Mouse (Mus musculus) liver, embryonic 16.5 days (tissue): ENCODE data around the gene Hlcs. TPM values are rescaled to one million over a fixed set of nuclear protein-coding genes. Genes with fewer than 3 reads are reported as not detected.

ENCODE experiments used
- ATAC-seq: fragments of 200-750 bp; cut with Nextera tagmentation; 2 replicates; pipeline ENCODE4 v1.8.0; 2017; ENCODE audit warnings: low read depth, mild to moderate bottlenecking, moderate number of reproducible peaks, moderate library complexity
- H3K27ac ChIP-seq: fragments of 300-500 bp; sonication (generic); 2 replicates; pipeline ENCODE4 v1.5.1; 2014; ENCODE audit warnings: mild to moderate bottlenecking, low read length
- H3K27me3 ChIP-seq: fragments of 300-500 bp; sonication (generic); 2 replicates; pipeline ENCODE4 v1.6.1; 2014; ENCODE audit warnings: low read depth, low read length, mixed read lengths; ENCODE audit not compliant: control insufficient read depth, insufficient read depth
- H3K36me3 ChIP-seq: fragments of 300-500 bp; sonication (generic); 2 replicates; pipeline ENCODE4 v1.6.1; 2014; ENCODE audit warnings: mild to moderate bottlenecking; ENCODE audit not compliant: control insufficient read depth, insufficient read depth
- H3K4me1 ChIP-seq: fragments of 300-500 bp; sonication (generic); 2 replicates; pipeline ENCODE4 v1.6.1; 2014; ENCODE audit warnings: low read depth, low read length, mixed read lengths; ENCODE audit not compliant: control insufficient read depth
- H3K4me2 ChIP-seq: fragments of 300-500 bp; sonication (generic); 2 replicates; pipeline ENCODE4 v1.6.1; 2014; ENCODE audit warnings: low read depth, low read length, mixed read lengths
- H3K4me3 ChIP-seq: fragments of 300-500 bp; sonication (generic); 2 replicates; pipeline ENCODE4 v1.5.1; 2014; ENCODE audit warnings: low read depth, mild to moderate bottlenecking, low read length
- H3K9ac ChIP-seq: fragments of 300-500 bp; sonication (generic); 2 replicates; pipeline ENCODE4 v1.6.1; 2014; ENCODE audit warnings: low read depth, low read length
- H3K9me3 ChIP-seq: fragments of 300-500 bp; sonication (generic); replicated peaks from 2 replicates; pipeline ENCODE4 v1.6.1; 2016; ENCODE audit warnings: low read length; ENCODE audit not compliant: control insufficient read depth
- WGBS: fragments of 180-500 bp; shearing (Covaris S2); extraction: QIAGEN DNeasy Blood & Tissue Kit; methylation state at CpG from one replicate; pipeline ENCODE4 v1.1.7; 2014; ENCODE audit not compliant: insufficient replicate concordance; 5-methylcytosine and 5-hydroxymethylcytosine counted together
- polyA plus RNA-seq: library from polyadenylated mRNA; unstranded; fragments of >200 nt; fragmentation: Nextera tagmentation; extraction: Ambion mirVana; gene quantifications from 2 replicates; pipeline ENCODE4 v1.2.1, GENCODE M21; 2015

Gene Hlcs
- polyA plus RNA-seq, 1 experiment from 2014 or later, result 2.2 TPM

DNA sequence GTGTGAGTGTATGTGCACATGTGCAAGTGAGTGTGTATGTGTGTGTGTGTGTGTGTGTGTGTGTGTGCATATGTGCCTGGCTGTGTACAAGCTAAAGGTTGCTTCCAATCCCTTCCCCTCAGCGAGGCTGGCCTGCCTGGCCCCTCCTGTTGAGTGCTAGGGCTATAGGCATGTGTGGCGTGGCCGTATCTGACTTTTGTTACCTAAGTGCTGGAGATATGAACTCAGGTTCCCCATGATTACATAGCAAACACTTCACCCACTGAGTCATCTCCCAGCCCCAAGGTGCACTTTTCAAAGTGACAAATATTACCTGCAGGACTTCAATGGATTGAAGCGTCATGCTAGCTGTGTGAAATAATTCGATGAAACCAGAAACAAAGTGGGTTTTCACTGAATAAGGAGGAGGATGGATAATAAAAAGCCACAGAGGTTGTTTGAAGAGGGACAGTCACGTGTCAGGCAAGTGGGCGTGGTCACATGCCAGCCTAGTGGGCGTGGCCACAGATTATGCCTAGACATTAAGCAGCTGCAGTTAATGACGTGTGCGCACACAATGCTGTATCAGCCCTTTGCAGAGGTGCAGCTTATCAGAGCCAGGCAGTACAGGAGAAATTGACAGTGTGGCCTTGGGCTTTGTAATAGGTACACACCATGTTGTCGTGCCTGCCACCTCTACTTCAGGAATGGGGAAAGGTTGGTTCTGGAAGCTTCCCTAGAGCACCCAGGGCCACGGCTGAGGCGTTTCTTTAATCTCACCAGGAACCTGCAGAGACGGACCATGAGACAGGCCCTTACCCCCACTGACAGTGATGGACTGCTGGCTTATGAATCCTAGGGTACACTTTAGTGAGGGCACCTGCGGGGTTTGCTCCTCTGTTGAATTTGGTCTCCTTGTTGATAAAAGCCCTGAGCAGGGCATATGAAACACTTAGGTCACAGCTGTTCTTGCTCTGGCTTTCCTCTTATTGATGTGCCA lies 163.0 kb downstream of the Hlcs start:
- Histone ChIP-seq H3K4me2 (peak overlapping the region; percentile 25), H3K27me3 (no peaks in the 10 kb centered on the region), H3K36me3 (no peaks in the 10 kb centered on the region), H3K27ac (peak overlapping the region; percentile 62; the same call in 1 of the 2 replicates), H3K9ac (no peak overlapping the region), H3K9me3 (no peaks in the 10 kb centered on the region), H3K4me1 (peaks cover 16% of the 10 kb centered on the region), H3K4me3 (no peak overlapping the region)
- 29% methylated on average over 15 of the region's 15 CpGs for WGBS
- peak; percentile 99 for ATAC-seq

DNA sequence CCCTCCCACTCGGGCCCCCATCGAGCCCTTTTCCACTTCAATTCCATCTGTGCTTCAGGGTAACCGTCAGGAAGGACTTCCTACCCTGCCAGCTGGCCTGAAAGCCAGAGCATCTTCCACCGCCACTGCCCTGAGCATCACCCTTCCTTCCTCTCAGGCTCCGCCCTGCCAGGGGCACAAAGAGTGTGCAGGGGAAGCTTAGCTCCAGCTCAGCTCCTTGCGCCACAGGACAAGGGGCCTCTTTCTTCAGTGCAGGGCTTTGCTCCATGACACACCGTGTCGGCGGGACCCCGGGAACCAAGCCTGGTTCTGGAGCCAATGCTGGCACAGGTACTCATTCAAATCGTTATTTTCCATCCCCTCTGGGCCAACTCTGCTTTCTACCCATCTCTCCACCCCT lies 165.2 kb downstream of the Hlcs start:
- no peaks in the 10 kb centered on the region for H3K9me3 ChIP-seq
- H3K27ac ChIP-seq, result no peak overlapping the region

DNA sequence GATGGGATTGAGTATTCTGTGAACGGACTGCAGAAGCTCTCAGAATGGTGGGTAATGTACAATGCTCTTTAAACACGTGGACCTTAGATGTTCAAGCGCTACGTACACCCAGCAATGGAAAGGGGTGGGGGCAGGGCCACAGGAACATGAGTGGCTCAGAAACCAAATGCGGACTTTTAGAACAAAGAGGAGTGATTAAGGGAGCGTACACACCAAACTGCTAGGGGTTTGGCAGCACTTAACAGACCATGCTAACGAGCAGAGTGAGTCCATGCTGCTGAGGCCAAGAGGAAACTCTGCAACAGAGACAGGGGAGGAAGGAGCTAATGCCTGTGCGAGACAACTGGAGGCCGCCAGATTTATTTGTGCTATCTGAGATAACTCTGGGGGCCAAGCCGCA lies 170.0 kb downstream of the Hlcs start:
- Histone ChIP-seq H3K9me3 (no peaks in the 10 kb centered on the region), H3K27me3 (no peaks in the 10 kb centered on the region; the same call in 1 of the 2 replicates), H3K4me2 (no peak overlapping the region), H3K36me3 (no peaks in the 10 kb centered on the region), H3K4me1 (no peaks in the 10 kb centered on the region), H3K27ac (no peak overlapping the region), H3K4me3 (no peak overlapping the region), H3K9ac (no peak overlapping the region)
- ATAC-seq, result no peak
- 33% methylated on average over 10 of the region's 10 CpGs for WGBS

More for the DNA sequence above, 165.2 kb downstream of the Hlcs start:
- Histone ChIP-seq H3K4me3 (no peak overlapping the region), H3K9ac (no peak overlapping the region), H3K27me3 (no peaks in the 10 kb centered on the region), H3K4me2 (no peak overlapping the region), H3K4me1 (peaks cover 16% of the 10 kb centered on the region), H3K36me3 (no peaks in the 10 kb centered on the region)
- ATAC-seq, result no peak
- WGBS, result 24% methylated on average over 11 of the region's 11 CpGs

DNA sequence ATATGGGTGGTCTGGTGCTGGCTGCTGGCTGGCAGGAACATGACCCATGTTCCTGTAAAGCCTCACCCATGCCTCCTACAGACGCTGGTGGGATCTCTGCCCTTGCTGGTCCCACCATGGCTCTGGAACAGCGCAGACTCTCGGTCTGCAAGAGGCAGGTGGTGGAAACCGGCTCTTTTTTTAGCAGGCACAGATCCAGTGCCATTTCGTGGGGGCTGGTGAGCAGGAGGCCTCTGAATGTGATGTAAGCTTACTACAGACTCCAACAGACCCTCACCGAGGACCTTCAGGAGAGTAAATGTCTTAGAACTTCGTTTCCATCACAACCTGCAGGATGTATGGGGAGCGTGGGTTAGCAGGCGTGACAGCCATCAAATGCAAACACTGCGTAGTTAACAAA lies 172.6 kb downstream of the Hlcs start:
- H3K4me3 ChIP-seq, result no peak overlapping the region
- WGBS, result 67% methylated on average over 10 of the region's 10 CpGs
- H3K4me2 ChIP-seq, result no peak overlapping the region
- H3K27me3 ChIP-seq, result no peaks in the 10 kb centered on the region; the same call in 1 of the 2 replicates
- no peak overlapping the region for H3K9ac ChIP-seq
- no peaks in the 10 kb centered on the region for H3K36me3 ChIP-seq
- no peaks in the 10 kb centered on the region for H3K9me3 ChIP-seq
- no peak for ATAC-seq
- H3K27ac ChIP-seq, result no peak overlapping the region
- no peaks in the 10 kb centered on the region for H3K4me1 ChIP-seq

DNA sequence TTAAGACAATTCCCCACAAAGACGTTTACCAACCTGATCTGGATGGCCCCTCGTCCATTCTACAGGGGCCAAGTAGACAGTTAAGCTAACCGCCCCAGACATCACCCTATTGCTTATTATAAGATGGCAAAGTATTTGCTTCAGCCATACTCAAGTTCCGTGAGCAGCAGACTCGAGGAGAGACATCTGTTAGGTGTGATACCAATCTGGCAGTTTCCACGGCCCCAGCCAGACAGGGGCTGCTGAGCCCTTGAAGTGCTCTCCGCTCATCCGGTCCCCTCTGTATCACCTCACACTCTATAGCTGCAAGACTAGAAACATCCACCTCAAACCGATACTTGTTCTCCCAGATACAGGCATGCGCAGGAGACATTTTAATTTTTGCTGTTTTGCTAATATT lies 179.2 kb downstream of the Hlcs start:
- Histone ChIP-seq H3K36me3 (no peaks in the 10 kb centered on the region), H3K4me2 (no peak overlapping the region), H3K9me3 (no peaks in the 10 kb centered on the region), H3K4me1 (no peaks in the 10 kb centered on the region), H3K27me3 (no peaks in the 10 kb centered on the region), H3K27ac (no peak overlapping the region), H3K4me3 (no peak overlapping the region), H3K9ac (no peak overlapping the region)
- 69% methylated on average over 10 of the region's 10 CpGs for WGBS
- ATAC-seq, result no peak

DNA sequence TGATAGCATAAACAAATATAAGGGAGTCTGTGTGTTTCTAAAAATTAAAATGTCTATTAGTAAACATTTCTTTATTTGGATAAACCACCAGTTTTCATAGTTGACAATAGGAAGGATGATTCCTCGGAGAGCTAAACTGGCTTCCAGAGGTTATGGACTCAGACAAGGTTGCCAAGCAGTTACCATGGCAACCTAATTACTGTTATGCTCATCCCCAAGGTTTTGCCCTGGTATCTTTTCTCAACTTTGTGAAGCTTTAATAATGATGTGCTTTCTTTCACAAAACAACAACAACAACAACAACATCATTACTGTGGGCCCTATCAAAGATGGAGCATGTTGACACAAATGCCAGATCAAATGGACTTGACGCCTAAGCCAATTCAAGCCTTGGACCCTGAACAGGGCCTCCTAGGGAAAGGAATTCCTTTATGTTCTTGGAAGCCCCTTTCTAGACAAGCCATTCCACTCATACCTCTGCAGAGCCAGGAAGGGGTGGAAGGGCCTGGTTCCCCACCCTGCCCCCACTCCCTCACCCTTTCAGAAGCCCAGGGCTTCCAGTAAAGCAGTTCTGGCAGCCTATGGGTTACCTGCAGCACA lies 185.0 kb downstream of the Hlcs start:
- Histone ChIP-seq H3K4me3 (no peak overlapping the region), H3K27me3 (peaks cover 40% of the 10 kb centered on the region), H3K9me3 (no peaks in the 10 kb centered on the region), H3K4me2 (no peak overlapping the region), H3K9ac (no peak overlapping the region), H3K4me1 (no peaks in the 10 kb centered on the region), H3K36me3 (no peaks in the 10 kb centered on the region), H3K27ac (no peak overlapping the region)
- WGBS, result 73% methylated on average over 2 of the region's 2 CpGs
- ATAC-seq, result no peak

DNA sequence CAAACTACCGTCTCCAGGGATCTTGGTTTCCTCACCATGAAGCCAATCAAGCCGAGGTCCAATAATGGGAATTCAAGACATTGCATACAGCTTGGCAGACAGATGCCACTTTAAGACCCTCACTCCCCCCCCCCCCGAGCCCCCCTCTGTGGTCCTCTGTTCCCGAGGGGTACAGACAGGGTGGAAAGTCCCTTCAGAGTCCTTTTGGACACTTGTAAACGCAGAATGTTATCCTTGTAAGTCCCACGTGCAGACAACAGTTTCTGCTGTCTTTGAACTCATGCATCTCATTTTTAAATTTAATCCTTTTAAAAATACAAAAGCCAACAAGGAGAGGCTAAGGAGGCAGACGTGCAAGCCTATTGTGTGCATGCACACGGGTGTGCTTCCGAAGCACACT lies 187.2 kb downstream of the Hlcs start:
- H3K27me3 ChIP-seq, result peaks cover 41% of the 10 kb centered on the region
- WGBS, result 30% methylated on average over 9 of the region's 9 CpGs
- ATAC-seq, result no peak
- no peak overlapping the region for H3K27ac ChIP-seq
- H3K9me3 ChIP-seq, result no peaks in the 10 kb centered on the region
- no peak overlapping the region for H3K9ac ChIP-seq
- H3K36me3 ChIP-seq, result no peaks in the 10 kb centered on the region
- no peaks in the 10 kb centered on the region for H3K4me1 ChIP-seq
- H3K4me2 ChIP-seq, result no peak overlapping the region
- no peak overlapping the region for H3K4me3 ChIP-seq

DNA sequence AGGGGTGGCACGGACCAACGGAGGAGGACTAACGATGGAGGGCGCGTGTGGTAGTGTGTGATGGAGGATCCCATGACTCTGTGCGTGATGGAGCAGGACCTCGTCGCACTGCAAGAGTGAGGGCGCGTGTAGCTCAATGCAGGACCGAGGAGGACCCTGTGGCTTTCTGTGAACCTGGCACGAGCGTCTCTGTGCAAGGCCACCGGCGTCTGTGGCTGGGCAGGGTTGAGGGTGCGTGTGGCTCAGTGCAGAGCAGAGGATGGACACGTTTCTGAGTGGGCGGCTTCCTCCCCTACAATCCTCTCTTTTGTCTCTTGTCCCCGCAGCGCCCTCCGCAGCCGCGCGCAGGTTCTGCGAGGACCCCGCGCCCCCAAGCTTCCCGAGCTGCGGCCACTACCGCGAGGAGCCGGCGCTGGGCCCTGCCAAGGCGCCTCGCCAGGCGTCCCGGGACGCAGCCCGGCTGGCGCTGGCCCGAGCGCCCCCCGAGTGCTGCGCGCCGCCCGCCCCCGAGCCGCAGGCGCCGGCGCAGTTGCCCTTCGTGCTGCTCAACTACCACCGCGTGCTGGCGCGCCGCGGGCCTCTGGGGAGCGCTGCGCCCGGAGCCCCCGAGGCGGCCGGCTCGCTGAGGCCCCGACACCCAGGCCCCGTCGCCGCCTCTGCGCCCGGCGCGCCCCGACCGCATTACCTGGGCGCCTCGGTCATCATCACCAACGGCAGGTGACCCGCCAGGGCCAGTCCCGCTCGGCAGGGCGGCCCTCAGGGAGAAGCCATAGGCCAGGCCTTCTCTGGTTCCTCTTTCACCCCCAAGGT lies 188.0 kb downstream of the Hlcs start:
- Histone ChIP-seq H3K9me3 (no peaks in the 10 kb centered on the region), H3K27me3 (peaks cover 41% of the 10 kb centered on the region), H3K4me3 (no peak overlapping the region), H3K27ac (no peak overlapping the region), H3K9ac (no peak overlapping the region), H3K36me3 (no peaks in the 10 kb centered on the region), H3K4me2 (peak overlapping the region; percentile 25), H3K4me1 (no peaks in the 10 kb centered on the region)
- ATAC-seq, result no peak
- 3% methylated on average over 83 of the region's 83 CpGs for WGBS
